Mouse (Mus musculus): ENCODE data around the gene Srsf3.

DNA sequence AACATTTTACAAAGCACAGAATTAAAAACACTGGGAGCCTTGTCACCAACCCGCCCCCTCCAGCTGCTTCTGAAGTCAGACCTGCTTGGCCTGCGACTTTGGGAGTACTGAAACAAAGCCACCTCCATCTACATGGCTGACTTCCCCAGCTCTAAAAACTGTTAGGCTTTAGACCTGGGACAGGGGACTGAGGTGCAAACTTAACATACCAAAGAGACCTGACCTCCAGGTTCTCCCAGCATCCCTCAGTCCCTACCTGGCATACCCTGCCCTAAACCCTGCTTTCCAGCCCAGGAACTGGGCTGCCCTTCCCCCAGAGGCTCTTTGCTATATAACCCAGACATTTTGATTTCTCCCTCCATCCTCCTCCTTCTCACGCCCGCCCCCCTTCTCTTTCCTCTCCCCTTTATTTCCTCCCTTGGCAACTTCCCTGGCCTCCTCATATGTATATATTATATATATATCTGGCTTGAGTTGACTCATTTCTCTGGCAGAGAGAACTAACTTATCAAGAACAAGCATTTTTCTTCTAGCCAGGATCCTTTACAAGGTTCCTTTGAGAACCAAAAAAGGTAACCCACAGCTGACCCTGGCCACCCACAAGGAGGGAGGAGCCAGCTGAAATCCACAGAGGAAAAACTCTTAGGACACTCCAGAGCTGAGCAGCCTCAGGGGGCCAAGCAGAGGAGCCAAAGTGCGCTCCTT lies 5.6 kb upstream of the Srsf3 start:
- TF ChIP-seq CTCF (IDR thresholded peaks at IDR 0.05; ENCODE audit: extremely low read depth, insufficient read depth, low read length) = no peak
- no peak for TF ChIP-seq POLR2A (IDR thresholded peaks at IDR 0.05; ENCODE audit: extremely low read depth, insufficient read depth, low read length)

All from cortical plate, adult 2 months (tissue).